Mouse (Mus musculus): Measurements from ENCODE around the gene Nup214.

The Nup214 gene

GRCm38 (mm10) chr2:32045375-32045774 lies 71.1 kb downstream of the Nup214 start:
- DNase-seq (ENCODE audit: low spot score in 2 of 2), result no peak

- no peak for DNase-seq (ENCODE audit: low spot score in 2 of 2)
These were observed 71.8 kb downstream of the Nup214 start for GRCm38 (mm10) chr2:32046009-32046408.

- no peak for DNase-seq (ENCODE audit: low spot score in 2 of 2)
These were observed 73.1 kb downstream of the Nup214 start for GRCm38 (mm10) chr2:32047323-32047722.

GRCm38 (mm10) chr2:32051791-32052190 lies 77.6 kb downstream of the Nup214 start:
- DNase-seq (ENCODE audit: low spot score in 2 of 2), result no peak

GRCm38 (mm10) chr2:32052418-32052817 lies 78.2 kb downstream of the Nup214 start:
- DNase-seq (ENCODE audit: low spot score in 2 of 2), result no peak

- no peak for DNase-seq (ENCODE audit: low spot score in 2 of 2)
These were observed 81.2 kb downstream of the Nup214 start for GRCm38 (mm10) chr2:32055357-32055965.

- no peak for DNase-seq (ENCODE audit: low spot score in 2 of 2)
These were observed 82.3 kb downstream of the Nup214 start for GRCm38 (mm10) chr2:32056524-32056923.

GRCm38 (mm10) chr2:32057360-32057759 lies 83.1 kb downstream of the Nup214 start:
- DNase-seq (ENCODE audit: low spot score in 2 of 2), result peak in 1 of 2 experiments; percentile 58

GRCm38 (mm10) chr2:32057794-32058193 lies 83.6 kb downstream of the Nup214 start:
- DNase-seq (ENCODE audit: low spot score in 2 of 2), result peak in 1 of 2 experiments; percentile 58

GRCm38 (mm10) chr2:32058241-32058640 lies 84.0 kb downstream of the Nup214 start:
- no peak for DNase-seq (ENCODE audit: low spot score in 2 of 2)

- DNase-seq (ENCODE audit: low spot score in 2 of 2), result peak in 1 of 2 experiments; percentile 54
These were observed 84.5 kb downstream of the Nup214 start for GRCm38 (mm10) chr2:32058716-32059115.

- DNase-seq (ENCODE audit: low spot score in 2 of 2), result peak in 1 of 2 experiments; percentile 56
These were observed 85.4 kb downstream of the Nup214 start for GRCm38 (mm10) chr2:32059613-32060012.

- no peak for DNase-seq (ENCODE audit: low spot score in 2 of 2)
These were observed 86.1 kb downstream of the Nup214 start for GRCm38 (mm10) chr2:32060228-32060805.

- no peak for DNase-seq (ENCODE audit: low spot score in 2 of 2)
These were observed 87.0 kb downstream of the Nup214 start for GRCm38 (mm10) chr2:32061189-32061588.

- no peak for DNase-seq (ENCODE audit: low spot score in 2 of 2)
These were observed 87.7 kb downstream of the Nup214 start for GRCm38 (mm10) chr2:32061722-32062505.

- no peak for DNase-seq (ENCODE audit: low spot score in 2 of 2)
These were observed 88.6 kb downstream of the Nup214 start for GRCm38 (mm10) chr2:32062626-32063410.

- no peak for DNase-seq (ENCODE audit: low spot score in 2 of 2)
These were observed 89.4 kb downstream of the Nup214 start for GRCm38 (mm10) chr2:32063451-32064151.

- DNase-seq (ENCODE audit: low spot score in 2 of 2), result no peak
These were observed 90.7 kb downstream of the Nup214 start for GRCm38 (mm10) chr2:32064913-32065312.

GRCm38 (mm10) chr2:32065371-32065791 lies 91.1 kb downstream of the Nup214 start:
- no peak for DNase-seq (ENCODE audit: low spot score in 2 of 2)

- no peak for DNase-seq (ENCODE audit: low spot score in 2 of 2)
These were observed 91.8 kb downstream of the Nup214 start for GRCm38 (mm10) chr2:32066005-32066404.
